Mouse (Mus musculus) cerebellum, adult 9-10 months (tissue): ENCODE data around the gene Pde6h.
A peak's percentile ranks its signal among the peaks of the same experiment; 100 is the strongest.
"Not testable (repeated sequence)": the region's sequence is repeated elsewhere in the genome, so short reads cannot be mapped to it uniquely, and the experiment has no call there.

ENCODE experiments used
- DNase-seq: peaks from one replicate; pipeline ENCODE4 v3.0.0; 2022

The Pde6h gene

DNA sequence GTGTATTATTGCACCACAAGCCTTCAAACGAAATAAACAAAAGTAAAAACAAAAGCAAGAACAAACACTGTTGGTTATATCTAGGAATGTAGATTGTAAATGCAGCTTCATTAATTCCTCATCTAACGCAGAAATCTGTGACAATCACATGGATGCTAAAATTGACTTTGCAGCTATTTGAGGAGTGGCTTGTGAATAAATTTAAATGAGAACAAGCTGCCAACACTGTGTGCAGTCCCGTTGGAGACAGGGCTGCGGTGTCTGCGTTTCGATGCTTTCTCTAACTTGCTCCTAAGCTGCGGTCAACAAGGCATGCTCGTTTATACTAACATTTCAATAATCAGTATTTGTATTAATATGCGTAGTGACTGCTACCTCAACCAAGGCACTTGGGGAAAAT lies 18.6 kb downstream of the Pde6h start:
- DNase-seq, result no peak

DNA sequence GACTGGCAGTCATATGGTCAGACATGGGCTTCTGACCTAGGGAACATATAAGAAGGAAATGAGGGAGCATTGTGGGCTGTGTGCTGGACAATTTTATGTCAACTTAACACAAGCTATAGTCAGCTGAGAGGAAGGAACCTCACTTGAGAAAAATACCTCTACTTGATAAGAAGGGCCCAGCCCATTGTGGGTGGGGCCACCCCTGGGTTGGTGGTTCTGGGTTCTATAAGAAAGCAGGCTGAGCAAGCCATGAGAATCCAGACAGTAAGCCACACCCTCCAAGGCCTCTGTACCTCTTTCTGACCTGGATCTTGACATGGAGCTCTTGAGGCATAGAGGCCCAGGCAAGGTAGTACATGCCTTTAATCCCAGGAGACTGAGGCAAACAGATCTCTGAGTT lies 19.8 kb downstream of the Pde6h start:
- DNase-seq, result no peak

DNA sequence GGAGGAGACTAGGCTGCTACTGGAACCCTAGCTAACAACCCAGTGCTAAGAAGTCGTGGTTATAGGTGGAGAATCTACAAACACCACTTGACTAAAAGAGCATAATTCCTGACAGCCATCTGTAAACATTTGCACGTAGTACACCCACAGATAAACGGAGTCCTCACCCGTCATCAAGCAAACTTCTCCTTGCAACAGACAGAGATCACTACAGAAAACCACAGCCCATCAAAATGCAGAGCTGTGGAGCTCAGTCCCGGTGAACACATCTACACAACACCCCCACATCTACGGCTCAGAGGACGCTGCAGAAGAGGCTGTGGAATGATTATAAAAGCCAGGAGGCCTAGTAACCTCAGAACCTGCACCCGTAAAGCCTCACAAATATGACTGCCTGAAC lies 20.9 kb downstream of the Pde6h start:
- DNase-seq, result no peak

DNA sequence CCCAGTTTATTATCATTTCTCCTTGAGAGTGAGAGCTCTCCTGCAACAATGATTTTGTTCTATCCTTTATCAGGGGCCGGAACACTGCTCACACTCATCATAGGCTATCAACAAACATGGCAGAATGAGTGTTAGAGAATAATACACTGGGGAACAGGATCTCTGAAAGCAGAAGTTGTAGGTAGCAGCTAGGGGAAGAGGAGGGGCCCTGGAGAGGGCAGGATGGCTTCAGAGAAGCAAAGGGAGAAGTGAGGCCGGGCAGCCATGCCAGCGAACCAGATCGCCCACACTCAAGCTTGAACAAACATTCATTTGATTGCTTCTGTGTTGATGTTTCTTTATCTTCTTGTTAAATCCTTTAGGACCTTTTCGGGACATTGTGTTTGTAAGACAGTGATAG lies 22.6 kb downstream of the Pde6h start:
- no peak for DNase-seq

DNA sequence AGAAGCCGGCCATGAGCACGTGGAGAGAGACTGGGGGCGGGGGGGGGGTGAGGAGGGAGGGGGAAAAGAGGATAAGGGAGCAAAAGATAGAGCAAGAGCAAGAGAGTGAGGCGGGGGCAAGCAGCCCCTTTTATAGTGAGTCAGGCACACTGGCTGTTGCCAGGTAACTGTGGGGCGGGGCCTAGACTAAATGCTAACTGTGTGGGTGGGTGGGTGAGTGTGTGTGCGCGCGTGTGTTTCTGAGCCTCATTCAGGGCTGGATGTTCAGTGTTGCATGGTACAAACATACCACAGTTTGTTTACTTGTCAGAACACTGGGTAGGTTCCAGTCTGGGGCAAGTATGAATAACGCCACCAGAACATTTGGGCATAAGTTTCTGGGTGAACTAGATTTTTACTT lies 23.3 kb downstream of the Pde6h start:
- no peak for DNase-seq

DNA sequence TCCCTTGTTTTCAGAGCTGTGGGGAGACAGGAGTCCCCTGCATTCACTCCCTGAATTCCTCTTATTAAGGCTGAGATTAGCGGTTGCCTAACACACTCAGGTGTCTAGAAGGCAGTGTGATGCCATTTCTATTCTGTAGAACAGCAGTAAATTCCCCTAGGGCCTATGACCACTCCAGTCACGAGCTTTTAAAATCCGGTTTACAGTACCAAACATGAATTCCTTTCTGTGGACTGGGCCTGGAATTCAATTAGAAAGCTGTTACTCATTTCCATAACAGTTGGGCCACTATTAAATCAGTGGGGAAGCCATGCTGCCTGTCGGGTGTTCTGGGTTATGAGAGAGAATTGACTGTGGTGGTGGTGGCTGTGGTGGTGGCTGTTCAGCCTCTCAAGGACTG lies 24.1 kb downstream of the Pde6h start:
- DNase-seq, result no peak

DNA sequence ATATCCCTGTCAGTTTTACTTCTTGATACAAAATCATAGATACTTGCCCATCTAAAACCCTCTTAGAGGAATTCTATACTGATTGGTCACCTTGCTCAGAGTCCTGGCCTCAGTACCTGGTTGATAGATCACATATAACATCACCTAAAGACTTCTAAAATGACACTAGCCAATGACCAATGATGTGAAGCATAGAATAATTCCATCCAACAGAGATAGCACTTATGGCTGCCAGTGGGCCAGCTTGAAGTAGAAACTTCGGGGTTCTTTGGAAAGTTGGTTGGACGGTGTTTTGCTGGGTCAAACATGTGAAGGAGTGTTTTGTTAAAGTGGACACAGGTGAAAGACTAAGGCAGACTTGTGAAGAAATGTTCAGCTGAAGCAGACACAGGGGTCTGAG lies 26.5 kb downstream of the Pde6h start:
- no peak for DNase-seq

DNA sequence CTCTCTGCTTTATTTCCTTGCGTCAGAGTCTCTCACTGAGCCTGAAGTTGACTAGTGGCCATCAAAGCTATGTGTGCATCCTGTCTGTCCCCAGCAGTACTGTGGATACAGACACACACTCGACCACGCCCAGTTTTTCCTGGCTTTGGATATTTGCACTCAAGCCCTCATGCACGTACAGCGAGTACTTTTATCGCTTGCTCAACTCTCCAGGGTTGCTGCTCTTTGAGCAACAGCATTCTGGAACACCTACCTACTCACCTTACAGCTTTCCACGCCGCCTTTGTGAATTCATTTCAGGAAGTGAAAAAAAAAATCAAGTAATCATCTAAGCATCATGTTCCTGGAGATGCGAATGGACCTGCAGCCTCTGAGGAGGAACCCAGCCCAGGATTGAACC lies 29.3 kb downstream of the Pde6h start:
- DNase-seq, result no peak

DNA sequence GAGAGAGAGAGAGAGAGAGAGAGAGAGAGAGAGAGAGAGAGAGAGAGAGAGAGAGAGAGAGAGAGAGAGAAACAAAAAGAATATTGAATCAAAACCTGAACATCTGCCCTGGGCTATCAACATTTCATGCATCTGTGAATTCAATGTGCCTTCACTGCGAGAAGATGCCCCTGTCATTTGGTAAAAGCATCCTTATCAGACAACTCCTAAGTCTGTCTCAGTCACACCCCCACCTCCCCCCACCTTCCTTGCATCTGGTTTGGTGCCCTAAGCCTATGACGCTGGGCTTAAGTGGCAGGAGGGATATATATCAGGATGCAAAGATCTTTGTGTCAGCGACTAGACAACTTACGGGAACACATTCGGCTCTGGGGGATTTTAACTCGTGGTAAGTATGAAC lies 30.6 kb downstream of the Pde6h start:
- no peak for DNase-seq

DNA sequence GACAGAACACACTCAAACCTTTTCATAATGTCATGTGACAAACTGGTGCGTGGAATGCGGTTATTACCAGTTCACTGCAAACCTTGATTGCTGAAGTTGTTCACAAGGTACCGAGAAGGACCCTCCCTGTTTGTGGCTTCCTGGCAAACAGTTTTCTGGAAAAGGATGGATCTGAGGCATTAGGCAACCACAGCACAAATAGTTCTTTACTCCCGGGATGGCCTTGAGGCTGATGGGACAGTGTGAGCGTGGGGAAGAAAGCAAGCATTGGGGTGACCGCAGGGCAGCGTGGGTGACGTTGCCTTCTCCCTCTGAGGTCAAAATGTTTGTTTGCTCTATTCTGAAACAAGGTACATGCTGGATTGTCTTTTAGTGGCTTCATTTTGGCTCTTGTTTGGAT lies 31.1 kb downstream of the Pde6h start:
- no peak for DNase-seq

DNA sequence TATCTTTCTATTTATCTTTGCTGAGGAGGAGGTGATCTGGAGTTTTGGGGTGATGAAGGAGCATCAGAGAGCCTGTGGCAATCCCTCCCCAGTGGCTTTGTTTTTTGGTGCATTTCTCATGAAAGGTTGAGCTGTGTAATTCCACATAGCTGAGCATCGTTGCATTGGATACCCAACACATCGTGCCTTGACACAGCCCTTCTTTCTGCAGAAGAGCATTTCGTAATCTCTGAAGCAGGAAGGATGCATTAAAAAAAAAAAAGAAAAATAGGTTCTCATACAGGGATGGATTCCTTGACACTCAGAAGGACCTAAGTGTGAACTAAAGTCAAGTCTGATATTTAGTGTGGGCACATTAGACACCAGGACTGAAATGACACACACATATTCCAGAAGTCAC lies 31.6 kb downstream of the Pde6h start:
- DNase-seq, result no peak

DNA sequence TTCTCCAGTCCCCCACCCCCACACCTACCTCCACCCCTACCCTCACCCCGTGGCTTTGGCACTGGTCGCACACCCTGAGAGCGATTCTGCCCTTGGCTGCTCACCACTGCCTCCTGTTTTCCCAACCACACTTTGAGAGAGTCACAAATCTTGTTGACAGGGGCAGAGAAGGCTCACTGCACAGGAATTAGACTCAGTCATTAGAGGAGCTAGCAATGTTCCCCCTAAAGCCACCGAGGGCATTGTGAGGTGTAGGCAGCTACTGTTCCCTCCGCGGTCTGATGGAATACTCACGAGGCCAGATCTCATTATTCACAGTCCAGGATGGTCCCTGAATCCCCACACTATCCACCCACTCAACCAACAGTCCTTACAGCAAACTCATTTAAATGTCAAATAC lies 33.4 kb downstream of the Pde6h start:
- DNase-seq, result no peak

DNA sequence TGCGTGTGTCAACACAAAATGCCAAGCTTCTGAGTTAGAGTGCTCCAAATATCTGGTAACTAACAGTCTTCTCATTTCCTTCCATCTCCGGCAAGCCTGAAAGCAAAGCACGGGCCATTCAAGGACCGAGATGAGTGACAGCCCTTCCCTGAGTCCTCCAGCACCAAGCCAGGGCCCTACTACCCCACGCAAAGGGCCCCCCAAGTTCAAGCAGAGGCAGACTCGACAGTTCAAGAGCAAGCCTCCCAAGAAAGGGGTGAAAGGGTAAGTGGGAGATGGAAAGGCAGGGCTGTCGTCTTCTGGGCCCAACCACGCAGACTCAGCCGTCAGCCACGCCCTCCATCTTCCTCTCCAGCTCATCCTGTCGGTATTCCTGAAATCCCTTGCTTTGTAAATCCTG lies 35.5 kb downstream of the Pde6h start:
- no peak for DNase-seq

DNA sequence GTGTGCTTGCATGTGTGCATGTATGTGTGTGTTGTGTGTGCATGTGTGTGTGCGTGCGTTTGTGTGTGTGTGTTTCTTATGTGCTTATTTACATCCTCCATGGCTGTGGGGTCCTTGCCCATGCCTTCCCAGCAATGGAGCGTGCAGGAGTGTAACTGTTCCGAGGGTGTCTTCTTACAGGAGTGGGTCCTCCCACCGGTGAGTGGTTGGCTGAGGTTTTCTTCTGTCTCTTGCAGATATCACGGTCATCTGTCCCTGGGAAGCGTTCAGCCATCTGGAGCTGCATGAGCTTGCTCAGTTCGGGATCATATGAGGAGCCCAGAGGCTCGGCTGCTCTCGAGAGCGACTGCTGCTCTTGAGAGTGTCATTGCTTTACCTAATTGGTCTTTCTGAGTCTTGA lies 39.3 kb downstream of the Pde6h start:
- no peak for DNase-seq

DNA sequence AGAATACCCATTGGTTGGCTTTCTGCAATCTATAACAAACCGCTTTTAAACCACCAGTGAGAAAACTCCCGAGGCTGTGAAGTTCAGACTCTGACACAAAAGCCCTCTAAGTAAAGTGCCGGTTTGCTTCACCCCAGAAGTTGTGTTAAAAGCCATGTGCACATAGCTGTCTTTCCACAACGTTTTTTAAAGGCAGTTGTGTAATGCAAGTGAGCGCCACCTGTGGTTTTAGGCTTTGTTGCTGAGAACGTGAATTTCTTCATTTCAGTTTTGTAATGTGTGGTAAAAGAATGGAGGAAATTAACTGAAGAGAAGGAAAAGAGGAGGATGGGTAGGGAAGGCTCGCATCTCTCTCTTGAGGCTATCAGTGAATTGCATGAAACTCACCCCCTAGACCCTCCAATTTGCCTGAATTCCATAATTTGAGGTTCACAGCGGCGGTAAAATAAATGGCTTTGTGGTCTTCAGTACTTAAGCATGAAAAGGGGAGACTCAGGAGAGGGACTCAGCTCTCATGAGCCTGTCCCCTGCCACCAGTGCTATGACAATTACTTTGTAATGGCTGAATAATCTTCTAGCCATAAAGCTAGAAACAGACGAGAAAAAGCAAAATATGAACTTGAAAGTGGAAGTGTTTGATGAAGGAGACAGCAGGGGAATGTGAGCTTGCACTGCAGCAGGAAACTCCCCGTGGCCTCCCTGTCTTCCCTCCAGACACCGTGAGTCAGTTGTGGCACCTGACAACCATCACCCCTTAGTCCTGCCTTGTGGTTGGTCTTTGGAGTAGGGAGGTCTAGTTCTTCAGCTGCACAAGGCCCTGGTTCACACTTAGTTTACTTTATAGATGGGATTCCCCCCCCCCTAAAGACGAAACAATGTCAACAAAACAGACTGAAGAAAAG lies 41.2 kb downstream of the Pde6h start:
- no peak for DNase-seq

DNA sequence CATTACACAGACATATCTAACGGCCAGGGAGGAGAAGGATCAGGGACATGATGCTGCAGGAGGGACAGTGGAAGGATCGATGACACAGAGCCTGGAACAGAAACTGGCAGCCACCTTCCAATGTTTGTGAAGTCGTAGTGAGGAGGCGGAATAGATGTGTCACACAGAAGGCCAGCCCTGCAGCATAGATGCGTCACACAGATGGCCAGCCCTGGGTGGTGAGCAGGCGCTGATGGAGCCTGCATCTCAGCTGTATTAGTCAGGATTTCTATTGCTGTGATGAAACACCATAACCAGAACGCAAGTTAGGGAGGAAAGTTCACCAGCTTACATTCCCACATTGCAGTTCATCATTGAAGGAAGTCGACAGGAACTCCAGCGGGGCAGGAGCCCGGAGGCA lies 42.3 kb downstream of the Pde6h start:
- no peak for DNase-seq

DNA sequence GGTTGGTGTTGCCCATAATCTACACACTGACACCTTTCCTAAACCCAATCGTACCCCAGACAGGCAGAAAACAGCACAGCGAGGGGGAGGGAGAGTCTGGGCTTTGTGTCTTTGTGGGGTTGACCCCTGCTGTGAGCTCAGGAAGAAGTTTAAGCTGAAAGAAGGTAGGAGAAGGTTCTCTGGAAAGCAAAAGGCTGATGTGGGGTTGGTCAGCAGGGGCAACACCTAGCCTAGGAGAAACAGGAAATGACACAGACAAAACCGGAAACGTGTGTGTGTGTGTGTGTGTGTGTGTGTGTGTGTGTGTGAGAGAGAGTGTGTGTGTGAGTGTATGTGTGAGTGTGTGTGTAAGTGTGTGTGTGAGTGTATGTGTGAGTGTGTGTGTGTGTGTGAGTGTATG lies 43.8 kb downstream of the Pde6h start:
- DNase-seq, result no peak

DNA sequence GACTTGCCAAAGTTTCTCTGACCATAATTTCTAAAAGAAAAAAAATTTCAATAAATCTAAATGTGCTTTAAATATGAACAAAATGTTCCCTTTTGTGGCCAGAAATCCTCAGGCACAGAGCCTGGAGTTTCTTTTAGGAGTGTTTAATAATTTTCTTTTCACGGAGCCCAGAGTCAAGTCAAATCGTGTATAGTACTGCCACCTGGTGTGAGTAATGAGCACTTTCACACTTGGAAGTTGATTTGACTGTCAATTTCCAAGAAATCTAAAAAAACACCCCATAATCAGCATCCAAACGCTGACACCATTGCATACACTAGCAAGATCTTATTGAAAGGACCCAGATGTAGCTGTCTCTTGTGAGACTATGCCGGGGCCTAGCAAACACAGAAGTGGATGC lies 45.2 kb downstream of the Pde6h start:
- DNase-seq, result not testable (repeated sequence)

DNA sequence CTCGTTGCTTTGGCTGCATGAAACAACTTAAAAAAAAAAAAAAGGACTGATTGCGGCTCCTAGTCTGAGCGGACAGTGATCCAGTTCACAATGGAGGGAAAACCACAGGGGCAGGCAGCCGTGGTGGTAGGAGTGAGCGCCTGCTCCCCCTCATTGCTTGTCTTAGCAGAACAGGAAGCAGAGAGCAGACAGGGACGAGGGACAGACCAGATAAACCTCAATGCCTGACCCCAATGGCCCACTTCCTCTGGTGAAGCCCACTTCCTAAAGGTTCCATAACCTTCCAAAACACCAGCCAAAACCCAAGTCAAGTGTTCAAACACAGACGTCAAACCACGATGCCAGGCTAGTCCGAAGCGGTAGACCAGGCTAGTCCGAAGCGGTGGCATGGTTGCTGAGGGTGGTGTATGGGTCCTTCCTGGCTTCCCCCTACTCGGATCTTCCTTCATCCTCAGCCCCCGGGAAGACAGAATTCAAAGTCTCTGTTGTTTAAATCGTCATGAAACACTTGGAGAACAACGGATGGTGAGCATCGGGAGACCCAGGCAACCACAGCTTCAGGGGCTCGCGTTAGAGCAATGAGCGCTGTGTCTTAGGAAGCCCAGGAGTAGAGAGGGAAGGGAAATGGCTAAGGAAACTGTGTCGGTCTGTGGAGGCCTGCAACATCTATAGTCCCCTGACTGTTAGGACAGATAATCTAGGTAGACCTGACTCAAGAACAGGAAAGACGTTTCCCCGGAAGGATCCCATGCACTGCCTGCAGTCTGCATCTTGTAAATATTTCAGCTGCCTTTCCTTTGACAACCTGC lies 55.8 kb downstream of the Pde6h start:
- no peak for DNase-seq

DNA sequence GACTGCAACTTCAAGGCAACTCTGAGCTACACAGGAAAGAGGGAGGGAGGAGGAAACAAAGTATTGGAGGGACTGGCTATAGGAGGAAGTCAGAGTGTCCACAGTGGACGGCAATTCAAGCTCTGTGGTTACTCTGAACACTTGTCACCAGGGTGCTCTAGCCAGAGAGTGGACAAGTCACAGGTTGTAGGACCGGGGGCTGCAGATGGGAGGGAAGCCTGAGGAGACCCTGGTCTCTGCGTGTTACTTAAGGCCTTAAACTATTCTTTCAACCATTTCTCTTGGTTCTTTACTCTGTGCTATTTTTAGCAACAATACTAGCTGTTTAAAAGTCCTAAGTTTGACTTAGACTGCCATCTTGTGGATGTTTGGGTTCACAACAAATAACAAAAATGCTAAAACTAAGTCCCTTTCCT lies 56.7 kb downstream of the Pde6h start:
- DNase-seq, result peak; percentile 9

DNA sequence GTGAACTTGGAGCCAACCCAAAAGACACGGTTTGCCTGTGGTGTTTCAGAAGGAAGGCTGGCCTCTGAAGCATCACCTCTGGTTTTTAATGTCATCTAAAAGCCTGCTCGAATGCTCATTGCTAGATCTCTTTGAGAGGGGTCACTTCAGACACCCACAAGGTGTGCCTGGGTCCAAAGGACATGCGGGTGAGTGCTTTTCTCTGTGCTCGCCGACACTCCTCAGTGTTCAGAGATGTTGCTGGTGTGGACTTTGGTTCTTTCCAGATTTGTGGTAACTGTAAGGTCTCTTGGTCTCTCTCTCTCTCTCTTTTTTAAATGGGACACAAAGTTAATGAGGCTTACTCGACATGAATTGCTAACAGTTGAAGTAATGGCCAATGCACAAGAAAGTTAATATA lies 58.9 kb downstream of the Pde6h start:
- no peak for DNase-seq

DNA sequence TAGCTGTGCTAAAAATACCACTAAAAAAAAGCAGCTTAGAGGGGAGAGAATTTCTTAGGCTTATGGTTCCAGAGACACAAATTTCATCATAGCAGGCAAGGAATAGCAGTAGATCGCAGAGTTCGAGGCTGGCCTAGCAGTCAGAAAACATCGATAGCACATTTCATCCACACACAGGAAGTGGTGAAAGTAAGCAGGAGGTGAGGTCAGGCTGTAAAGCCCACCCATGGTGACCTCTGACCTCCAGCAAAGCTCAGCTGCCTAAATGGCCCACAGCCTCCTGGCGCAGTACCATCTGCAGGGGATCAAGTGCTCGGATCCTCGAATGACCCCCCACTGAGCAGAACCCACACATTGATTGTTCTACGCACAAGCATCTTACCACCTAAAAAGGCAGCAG lies 59.6 kb downstream of the Pde6h start:
- DNase-seq, result no peak

DNA sequence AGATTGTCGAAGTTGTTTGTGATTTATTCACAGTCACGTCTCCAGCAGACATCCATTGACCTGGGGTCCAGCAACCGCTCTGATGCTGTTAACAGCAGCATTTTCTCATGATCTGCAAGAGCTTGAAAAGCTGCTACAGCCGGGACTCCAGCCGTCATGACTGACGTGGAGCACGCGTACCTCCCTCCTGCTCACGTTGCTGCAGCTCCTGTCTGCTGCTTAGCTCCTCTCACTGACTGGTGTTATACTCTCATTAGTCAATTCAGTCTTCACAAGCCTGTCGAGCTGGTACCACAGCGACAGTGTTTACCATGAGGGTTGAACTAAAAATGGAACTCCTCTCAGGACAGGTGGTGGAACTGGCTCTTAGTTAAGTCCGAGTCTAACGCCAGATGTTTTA lies 62.4 kb downstream of the Pde6h start:
- DNase-seq, result no peak

DNA sequence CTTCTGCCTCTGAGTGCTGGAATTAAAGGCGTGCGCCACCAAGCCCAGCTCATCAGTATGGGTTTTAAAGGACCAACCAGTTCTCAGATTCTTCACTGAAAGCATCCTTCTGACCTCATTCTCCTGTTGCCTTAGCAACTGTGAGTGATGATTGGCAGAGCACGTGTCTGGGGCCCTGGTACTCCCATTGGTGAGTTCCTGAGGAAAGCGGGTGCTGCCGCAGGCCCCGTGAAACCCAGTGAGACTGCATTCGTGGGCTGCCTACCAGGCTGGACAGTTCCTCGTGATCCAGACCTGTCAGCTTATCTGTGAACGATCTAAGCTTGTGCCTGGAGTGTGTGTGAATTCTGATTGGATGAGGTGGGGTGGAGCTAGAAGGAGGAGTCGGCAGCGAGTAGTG lies 63.1 kb downstream of the Pde6h start:
- DNase-seq, result no peak
